Mouse (Mus musculus) liver, embryonic 14.5 days (tissue): ENCODE measurements around the gene Slc7a5.

Experiments used
- CTCF ChIP-seq: IDR thresholded peaks from 2 replicates; pipeline ENCODE4 v1.5.1; 2016; ENCODE audit warnings: antibody characterized with exemption, low read depth, control low read depth
- EP300 ChIP-seq: IDR thresholded peaks from 2 replicates; pipeline ENCODE4 v1.6.1; 2016; ENCODE audit warnings: antibody characterized with exemption, low read depth

GRCm38 (mm10) chr8:121897205-121897604 is 10.3 kb downstream of the Slc7a5 start:
- no peak for TF ChIP-seq CTCF
- TF ChIP-seq EP300 = no peak
